Mouse (Mus musculus) heart, postnatal 0 days (tissue): ENCODE data around the gene Svbp. TPM values are rescaled to one million over a fixed set of nuclear protein-coding genes. Genes with fewer than 3 reads are reported as not detected.

Experiments used
- ATAC-seq: fragments of 200-750 bp; cut with Nextera tagmentation; 2 replicates; pipeline ENCODE4 v1.8.0; 2017; ENCODE audit warnings: low read depth, moderate number of reproducible peaks, moderate library complexity; ENCODE audit not compliant: insufficient read depth
- DNase-seq: peaks from one replicate; pipeline ENCODE4 v3.0.0-alpha.2; 2016; ENCODE audit warnings: low spot score
- H3K27ac ChIP-seq: fragments of 300-500 bp; sonication (generic); 2 replicates; pipeline ENCODE4 v1.5.1; 2014; ENCODE audit warnings: low read depth, mild to moderate bottlenecking
- H3K27me3 ChIP-seq: fragments of 300-500 bp; sonication (generic); 2 replicates; pipeline ENCODE4 v1.6.1; 2014; ENCODE audit warnings: low read length, mixed read lengths; ENCODE audit not compliant: control insufficient read depth, insufficient read depth
- H3K36me3 ChIP-seq: fragments of 300-500 bp; sonication (generic); replicated peaks from 2 replicates; pipeline ENCODE4 v1.6.1; 2014; ENCODE audit warnings: low read length, mixed read lengths; ENCODE audit not compliant: control insufficient read depth, insufficient read depth
- H3K4me1 ChIP-seq: fragments of 300-500 bp; sonication (generic); 2 replicates; pipeline ENCODE4 v1.6.1; 2014; ENCODE audit warnings: antibody characterized with exemption; ENCODE audit not compliant: control insufficient read depth, insufficient read depth
- H3K4me2 ChIP-seq: fragments of 300-500 bp; sonication (generic); 2 replicates; pipeline ENCODE4 v1.6.1; 2014; ENCODE audit warnings: low read depth, mild to moderate bottlenecking, low read length, moderate library complexity
- H3K4me3 ChIP-seq: fragments of 300-500 bp; sonication (generic); 2 replicates; pipeline ENCODE4 v1.5.1; 2014; ENCODE audit warnings: low read depth, low read length
- H3K9ac ChIP-seq: fragments of 300-500 bp; sonication (generic); replicated peaks from 2 replicates; pipeline ENCODE4 v1.6.1; 2014; ENCODE audit warnings: low read depth, low read length, mixed read lengths
- H3K9me3 ChIP-seq: fragments of 300-500 bp; sonication (generic); replicated peaks from 2 replicates; pipeline ENCODE4 v1.6.1; 2016; ENCODE audit warnings: low read length; ENCODE audit not compliant: control insufficient read depth
- CTCF ChIP-seq: IDR thresholded peaks from 2 replicates; pipeline ENCODE4 v1.5.1; 2016; ENCODE audit warnings: antibody characterized with exemption, control low read depth, low read depth
- EP300 ChIP-seq: IDR thresholded peaks from 2 replicates; pipeline ENCODE4 v1.6.1; 2016; ENCODE audit warnings: antibody characterized with exemption, low read depth
- WGBS: fragments of 180-500 bp; shearing (Covaris S2); extraction: QIAGEN DNeasy Blood & Tissue Kit; methylation state at CpG from one replicate; pipeline ENCODE4 v1.1.7; 2014; 5-methylcytosine and 5-hydroxymethylcytosine counted together
- polyA plus RNA-seq: library from polyadenylated mRNA; unstranded; fragments of >200 nt; fragmentation: Nextera tagmentation; extraction: Ambion mirVana; gene quantifications from 2 replicates; pipeline ENCODE4 v1.2.1, GENCODE M21; 2015
- total RNA-seq: library from RNA; depleted of rRNA; stranded (reverse); fragments of >200 nt; gene quantifications from 2 replicates; pipeline ENCODE4 v1.2.3, GENCODE M21; 2014; ENCODE audit warnings: low replicate concordance

Gene Svbp
- total and polyA plus RNA-seq, 2 experiments from 2014 or later = 33.2 to 129 TPM

- Histone ChIP-seq H3K27ac (peak within 1 kb of the TSS; percentile 93), H3K9me3 (no peaks in the 10 kb centered on the region), H3K9ac (peak within 1 kb of the TSS; percentile 89), H3K27me3 (no peaks in the 10 kb centered on the region), H3K36me3 (peaks cover 16% of the 10 kb centered on the region), H3K4me2 (peak within 1 kb of the TSS; percentile 80), H3K4me3 (peak within 1 kb of the TSS; percentile 93), H3K4me1 (peaks cover 16% of the 10 kb centered on the region; the same call in 1 of the 2 replicates)
- TF ChIP-seq EP300 = no peak
- TF ChIP-seq CTCF = no peak
- DNase-seq = peak; percentile 100
- under 1% methylated on average over 40 of the region's 40 CpGs for WGBS
- ATAC-seq = peak; percentile 99
Observed at GRCm38 (mm10) chr4:119173851-119174453, 21.2 kb upstream of the Svbp start, which contains the start of gene Zfp691. TSS of gene Zfp691 (minus strand) at chr4:119174195.

GRCm38 (mm10) chr4:119177702-119178101 lies 17.4 kb upstream of the Svbp start:
- Histone ChIP-seq H3K36me3 (no peaks in the 10 kb centered on the region), H3K4me1 (peaks cover 5% of the 10 kb centered on the region; the same call in 1 of the 2 replicates), H3K9me3 (no peaks in the 10 kb centered on the region), H3K4me3 (no peak overlapping the region), H3K9ac (no peak overlapping the region), H3K4me2 (no peak overlapping the region), H3K27ac (no peak overlapping the region), H3K27me3 (no peaks in the 10 kb centered on the region)
- WGBS = 49% methylated on average over 5 of the region's 5 CpGs
- TF ChIP-seq CTCF (no peak), EP300 (no peak)
- no peak for ATAC-seq
- no peak for DNase-seq

GRCm38 (mm10) chr4:119178331-119178730 lies 16.8 kb upstream of the Svbp start:
- no peaks in the 10 kb centered on the region for H3K36me3 ChIP-seq
- no peak overlapping the region for H3K4me2 ChIP-seq
- no peak for ATAC-seq
- no peak overlapping the region for H3K4me3 ChIP-seq
- H3K27me3 ChIP-seq = no peaks in the 10 kb centered on the region
- 37% methylated on average over 18 of the region's 18 CpGs for WGBS
- H3K9ac ChIP-seq = no peak overlapping the region
- no peaks in the 10 kb centered on the region for H3K9me3 ChIP-seq
- peak; percentile 17 for DNase-seq
- no peaks in the 10 kb centered on the region for H3K4me1 ChIP-seq
- TF ChIP-seq EP300 (no peak), CTCF (no peak)
- H3K27ac ChIP-seq = no peak overlapping the region

GRCm38 (mm10) chr4:119180133-119180707 lies 14.9 kb upstream of the Svbp start:
- Histone ChIP-seq H3K27me3 (no peaks in the 10 kb centered on the region), H3K9me3 (no peaks in the 10 kb centered on the region), H3K4me2 (no peak overlapping the region), H3K4me1 (no peaks in the 10 kb centered on the region), H3K36me3 (no peaks in the 10 kb centered on the region), H3K4me3 (no peak overlapping the region), H3K27ac (no peak overlapping the region), H3K9ac (no peak overlapping the region)
- no peak for TF ChIP-seq CTCF
- no peak for TF ChIP-seq EP300
- WGBS = 30% methylated on average over 4 of the region's 4 CpGs
- ATAC-seq (no peak), DNase-seq (no peak)

GRCm38 (mm10) chr4:119181456-119181855 lies 13.7 kb upstream of the Svbp start:
- TF ChIP-seq CTCF = no peak
- no peak for TF ChIP-seq EP300
- Histone ChIP-seq H3K36me3 (no peaks in the 10 kb centered on the region), H3K4me1 (no peaks in the 10 kb centered on the region), H3K27ac (no peak overlapping the region), H3K9me3 (no peaks in the 10 kb centered on the region), H3K27me3 (no peaks in the 10 kb centered on the region), H3K4me3 (no peak overlapping the region), H3K9ac (no peak overlapping the region), H3K4me2 (no peak overlapping the region)
- WGBS = 77% methylated on average over 9 of the region's 9 CpGs
- DNase-seq (no peak), ATAC-seq (no peak)

- no peak for ATAC-seq
- H3K4me3 ChIP-seq = no peak overlapping the region
- no peak overlapping the region for H3K27ac ChIP-seq
- no peaks in the 10 kb centered on the region for H3K36me3 ChIP-seq
- no peak overlapping the region for H3K4me2 ChIP-seq
- no peak for DNase-seq
- WGBS = 28% methylated on average over 1 of the region's 1 CpGs
- H3K9ac ChIP-seq = no peak overlapping the region
- no peak for TF ChIP-seq EP300
- no peak for TF ChIP-seq CTCF
- no peaks in the 10 kb centered on the region for H3K9me3 ChIP-seq
- H3K4me1 ChIP-seq = no peaks in the 10 kb centered on the region
- H3K27me3 ChIP-seq = no peaks in the 10 kb centered on the region
Observed at GRCm38 (mm10) chr4:119183525-119183924, 11.6 kb upstream of the Svbp start.
